Mouse (Mus musculus): Measurements from ENCODE around the gene Nlgn1. TPM values are rescaled to one million over a fixed set of nuclear protein-coding genes. Genes with fewer than 3 reads are reported as not detected.

The Nlgn1 gene
- polyA plus RNA-seq, 1 experiment from 2014 or later = 0.48 TPM

DNA sequence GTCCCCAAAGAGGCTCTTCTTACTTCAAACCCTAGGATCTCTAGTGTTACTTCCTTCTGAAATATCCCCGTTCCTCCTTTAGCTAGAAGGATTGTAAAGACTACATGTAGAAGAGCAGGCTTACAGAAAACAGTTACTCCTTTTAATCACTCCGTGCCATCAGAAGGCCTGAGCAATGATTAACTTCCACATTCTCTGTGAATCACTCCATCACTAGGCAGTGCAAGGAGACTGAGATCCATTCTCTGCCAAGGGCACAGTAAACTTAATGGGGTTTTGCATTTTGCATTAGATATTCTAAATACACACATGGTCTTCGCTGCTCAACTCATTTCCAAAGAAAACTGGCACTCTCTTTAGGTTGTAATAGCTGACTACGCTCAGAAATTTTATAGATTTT lies 2.2 kb downstream of the Nlgn1 start:
- Histone ChIP-seq H3K4me2 (ENCODE audit: low read depth, severe bottlenecking) (no peak overlapping the region), H3K4me3 (ENCODE audit: low read depth, low read length) (no peak overlapping the region), H3K4me1 (ENCODE audit: control insufficient read depth, insufficient read depth, low read length) (no peaks in the 10 kb centered on the region), H3K36me3 (ENCODE audit: control insufficient read depth, insufficient read depth, low read length) (no peaks in the 10 kb centered on the region), H3K9ac (ENCODE audit: low read length) (no peak overlapping the region), H3K27me3 (ENCODE audit: control insufficient read depth, insufficient read depth, low read length) (peaks cover 21% of the 10 kb centered on the region), H3K27ac (replicated peaks; ENCODE audit: low read depth, low read length) (no peak overlapping the region), H3K9me3 (ENCODE audit: control insufficient read depth, low read length) (no peaks in the 10 kb centered on the region)
- ATAC-seq (ENCODE audit: insufficient number of reproducible peaks, low FRiP score, low TSS enrichment, low read depth) (no peak), DNase-seq (ENCODE audit: low spot score) (no peak)
- WGBS = 75% methylated on average over 4 of the region's 4 CpGs

DNA sequence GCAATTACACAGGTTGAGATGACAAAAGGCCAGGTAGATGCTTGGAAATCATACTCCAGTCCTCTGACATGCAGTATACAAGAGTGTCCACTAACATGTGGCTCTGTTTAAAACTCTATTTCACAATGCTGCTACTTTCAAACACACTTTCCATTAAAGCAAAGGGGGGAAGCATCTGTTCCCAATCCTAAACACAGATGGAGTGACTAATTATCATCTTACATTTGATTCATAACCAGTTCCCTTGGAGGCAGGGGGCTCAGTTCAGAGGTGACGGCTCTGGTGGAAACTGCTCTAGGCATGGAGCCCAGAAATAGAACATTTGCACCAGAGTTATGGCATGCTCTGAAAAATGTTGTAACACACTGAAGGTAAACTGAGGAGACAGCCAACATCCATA lies 7.8 kb downstream of the Nlgn1 start:
- Histone ChIP-seq H3K4me3 (ENCODE audit: low read depth, low read length) (no peak overlapping the region), H3K36me3 (ENCODE audit: control insufficient read depth, insufficient read depth, low read length) (no peaks in the 10 kb centered on the region), H3K4me2 (ENCODE audit: low read depth, severe bottlenecking) (no peak overlapping the region), H3K9me3 (ENCODE audit: control insufficient read depth, low read length) (no peaks in the 10 kb centered on the region), H3K27me3 (ENCODE audit: control insufficient read depth, insufficient read depth, low read length) (no peaks in the 10 kb centered on the region), H3K27ac (replicated peaks; ENCODE audit: low read depth, low read length) (no peak overlapping the region), H3K4me1 (ENCODE audit: control insufficient read depth, insufficient read depth, low read length) (no peaks in the 10 kb centered on the region), H3K9ac (ENCODE audit: low read length) (no peak overlapping the region)
- DNase-seq (ENCODE audit: low spot score) = peak; percentile 35
- peak; percentile 79; the same call in 1 of the 2 replicates for ATAC-seq (ENCODE audit: insufficient number of reproducible peaks, low FRiP score, low TSS enrichment, low read depth)
- 20% methylated on average over 1 of the region's 1 CpGs for WGBS

DNA sequence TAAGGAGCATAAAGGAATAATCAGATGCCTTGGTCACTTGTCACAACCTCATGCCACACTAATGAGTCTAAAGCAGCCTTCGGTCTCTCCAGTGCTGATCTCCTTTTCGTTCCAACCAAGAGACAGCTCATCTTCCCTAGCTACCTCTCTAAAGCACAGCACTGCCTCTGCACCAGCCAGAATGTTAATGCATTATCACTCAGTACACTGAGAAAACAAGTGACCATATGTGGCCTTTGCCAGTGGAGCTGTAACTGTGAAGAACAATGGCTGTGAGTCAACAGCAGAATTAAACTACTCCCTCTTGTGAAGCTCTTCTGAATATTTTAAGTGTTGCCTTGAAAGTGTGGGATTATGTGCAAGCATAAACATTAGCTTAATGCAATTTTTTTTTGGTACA lies 14.9 kb downstream of the Nlgn1 start:
- 89% methylated on average over 2 of the region's 2 CpGs for WGBS
- ATAC-seq (ENCODE audit: insufficient number of reproducible peaks, low FRiP score, low TSS enrichment, low read depth) = no peak
- Histone ChIP-seq H3K9ac (ENCODE audit: low read length) (no peak overlapping the region), H3K9me3 (ENCODE audit: control insufficient read depth, low read length) (no peaks in the 10 kb centered on the region), H3K4me3 (ENCODE audit: low read depth, low read length) (no peak overlapping the region), H3K4me1 (ENCODE audit: control insufficient read depth, insufficient read depth, low read length) (no peaks in the 10 kb centered on the region), H3K27me3 (ENCODE audit: control insufficient read depth, insufficient read depth, low read length) (no peaks in the 10 kb centered on the region), H3K4me2 (ENCODE audit: low read depth, severe bottlenecking) (no peak overlapping the region), H3K27ac (replicated peaks; ENCODE audit: low read depth, low read length) (no peak overlapping the region), H3K36me3 (ENCODE audit: control insufficient read depth, insufficient read depth, low read length) (no peaks in the 10 kb centered on the region)
- DNase-seq (ENCODE audit: low spot score) = no peak

DNA sequence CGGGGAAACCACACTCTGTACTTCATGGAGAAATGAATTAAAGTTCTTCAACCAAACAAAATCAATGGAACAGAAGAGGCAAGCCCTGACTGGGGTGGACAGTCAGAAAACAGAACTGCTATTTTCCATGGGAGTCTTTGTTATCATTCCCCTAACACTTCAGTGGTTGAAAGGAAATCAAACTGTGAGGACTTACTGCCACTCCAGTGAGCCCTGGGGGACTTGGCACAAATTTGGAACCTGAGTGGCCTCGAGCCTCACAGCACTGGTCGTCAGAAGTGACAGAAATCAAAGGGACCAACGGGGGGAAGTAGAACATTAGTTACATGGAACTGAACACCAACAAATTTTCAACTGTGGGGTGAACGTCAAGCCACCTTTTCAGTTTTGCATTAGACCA lies 34.4 kb downstream of the Nlgn1 start:
- whole genome bisulfite sequencing = 64% methylated on average over 5 of the region's 5 CpGs

DNA sequence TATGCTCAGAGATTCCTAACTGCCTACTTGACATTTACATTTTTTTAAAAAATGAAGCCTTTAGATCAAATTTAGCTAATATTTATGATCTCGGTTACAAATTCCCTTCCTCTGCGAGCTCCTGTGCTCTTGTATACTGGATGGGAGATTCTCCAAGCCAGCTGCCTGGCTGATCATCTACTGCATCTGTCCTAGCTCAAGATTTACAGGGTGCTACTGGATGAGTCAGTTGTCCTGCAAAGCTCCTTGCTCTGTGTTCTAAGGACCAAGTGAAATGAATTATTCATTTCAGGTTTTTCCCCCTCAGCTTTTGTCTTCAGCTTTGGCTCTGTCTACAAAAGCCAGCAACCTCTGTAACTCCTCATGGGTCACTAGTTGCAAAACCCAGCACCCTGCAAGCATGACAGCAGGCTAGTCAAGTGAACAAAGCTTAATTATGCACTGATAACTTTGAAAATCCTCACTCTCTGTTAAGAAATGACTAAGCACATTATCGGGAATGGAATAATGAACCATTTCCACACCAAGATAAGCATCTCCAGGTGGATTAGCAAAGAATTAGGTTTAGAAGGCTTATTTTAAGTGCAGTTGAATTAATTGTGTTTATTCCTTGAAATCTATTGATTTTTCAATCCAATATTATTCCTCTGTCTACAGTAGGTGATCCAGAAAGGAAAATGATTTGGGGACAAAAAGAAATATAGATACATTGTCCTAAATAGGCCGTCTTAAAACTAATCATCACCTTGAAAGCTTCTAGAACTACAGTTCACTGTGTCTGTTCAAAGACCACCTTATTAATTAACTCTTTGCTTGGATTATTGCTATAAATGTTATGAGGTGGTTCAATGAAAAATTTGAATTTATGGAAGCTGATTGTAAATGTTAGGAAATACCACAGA lies 61.1 kb downstream of the Nlgn1 start:
- Histone ChIP-seq H3K4me1 (ENCODE audit: control insufficient read depth, insufficient read depth, low read length) (no peaks in the 10 kb centered on the region), H3K27ac (replicated peaks; ENCODE audit: low read depth, low read length) (no peak overlapping the region), H3K36me3 (ENCODE audit: control insufficient read depth, insufficient read depth, low read length) (no peaks in the 10 kb centered on the region), H3K9ac (ENCODE audit: low read length) (no peak overlapping the region), H3K9me3 (ENCODE audit: control insufficient read depth, low read length) (no peaks in the 10 kb centered on the region), H3K4me3 (ENCODE audit: low read depth, low read length) (no peak overlapping the region), H3K27me3 (ENCODE audit: control insufficient read depth, insufficient read depth, low read length) (no peaks in the 10 kb centered on the region), H3K4me2 (ENCODE audit: low read depth, severe bottlenecking) (no peak overlapping the region)
- no peak for ATAC-seq (ENCODE audit: insufficient number of reproducible peaks, low FRiP score, low TSS enrichment, low read depth)
- WGBS = 66% methylated on average over 4 of the region's 4 CpGs
- no peak for DNase-seq (ENCODE audit: low spot score)

More for the DNA sequence above, 34.4 kb downstream of the Nlgn1 start:
- Histone ChIP-seq H3K9ac (ENCODE audit: low read length) (no peak overlapping the region), H3K9me3 (ENCODE audit: control insufficient read depth, low read length) (no peaks in the 10 kb centered on the region), H3K36me3 (ENCODE audit: control insufficient read depth, insufficient read depth, low read length) (no peaks in the 10 kb centered on the region), H3K27me3 (ENCODE audit: control insufficient read depth, insufficient read depth, low read length) (no peaks in the 10 kb centered on the region), H3K27ac (replicated peaks; ENCODE audit: low read depth, low read length) (no peak overlapping the region), H3K4me2 (ENCODE audit: low read depth, severe bottlenecking) (no peak overlapping the region), H3K4me1 (ENCODE audit: control insufficient read depth, insufficient read depth, low read length) (no peaks in the 10 kb centered on the region), H3K4me3 (ENCODE audit: low read depth, low read length) (no peak overlapping the region)
- ATAC-seq (ENCODE audit: insufficient number of reproducible peaks, low FRiP score, low TSS enrichment, low read depth) (no peak), DNase-seq (ENCODE audit: low spot score) (no peak)

DNA sequence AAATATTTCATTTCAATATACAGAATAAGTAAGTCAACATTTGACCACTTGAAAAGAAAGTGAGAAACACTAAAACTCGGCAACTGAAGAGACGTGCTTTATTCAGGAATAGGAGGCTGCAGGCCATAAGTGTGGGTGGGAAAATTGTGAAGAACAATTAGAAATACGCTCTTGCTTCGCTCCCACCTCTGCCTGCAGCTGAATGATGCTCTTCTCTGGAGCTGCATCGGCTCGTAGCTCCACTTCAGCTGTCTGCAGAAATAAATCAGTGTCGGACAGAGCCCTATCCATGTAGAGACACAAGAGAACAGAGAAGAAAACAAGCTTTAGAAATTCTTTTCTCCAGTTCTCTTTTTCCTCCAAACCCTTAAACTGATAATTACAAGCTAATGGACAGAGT lies 85.7 kb downstream of the Nlgn1 start:
- H3K9me3 ChIP-seq (ENCODE audit: control insufficient read depth, low read length) = no peaks in the 10 kb centered on the region
- H3K27me3 ChIP-seq (ENCODE audit: control insufficient read depth, insufficient read depth, low read length) = no peaks in the 10 kb centered on the region
- no peaks in the 10 kb centered on the region for H3K4me1 ChIP-seq (ENCODE audit: control insufficient read depth, insufficient read depth, low read length)
- WGBS = 83% methylated on average over 7 of the region's 7 CpGs
- H3K4me3 ChIP-seq (ENCODE audit: low read depth, low read length) = no peak overlapping the region
- no peak overlapping the region for H3K4me2 ChIP-seq (ENCODE audit: low read depth, severe bottlenecking)
- H3K27ac ChIP-seq (replicated peaks; ENCODE audit: low read depth, low read length) = no peak overlapping the region
- DNase-seq (ENCODE audit: low spot score) (no peak), ATAC-seq (ENCODE audit: insufficient number of reproducible peaks, low FRiP score, low TSS enrichment, low read depth) (no peak)
- H3K36me3 ChIP-seq (ENCODE audit: control insufficient read depth, insufficient read depth, low read length) = no peaks in the 10 kb centered on the region
- no peak overlapping the region for H3K9ac ChIP-seq (ENCODE audit: low read length)

DNA sequence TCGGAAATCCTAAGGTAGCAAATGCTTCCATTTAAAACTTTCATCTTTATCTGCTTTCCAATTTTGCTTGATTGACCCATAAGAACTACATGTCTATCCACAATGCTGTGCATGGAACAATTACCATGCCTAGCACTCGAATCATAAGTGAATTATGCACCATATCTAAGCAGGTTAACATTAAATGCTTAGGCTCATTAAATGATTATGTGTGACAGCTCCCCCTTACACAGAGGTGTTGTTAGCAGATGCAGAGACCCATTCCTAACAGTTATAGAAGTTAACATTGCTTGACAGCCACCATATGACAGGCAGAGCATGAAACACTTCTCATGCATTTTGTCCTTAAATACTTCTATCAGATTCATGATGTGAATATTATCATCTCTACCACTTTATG lies 89.0 kb downstream of the Nlgn1 start:
- ATAC-seq (ENCODE audit: insufficient number of reproducible peaks, low FRiP score, low TSS enrichment, low read depth) = no peak
- no peak overlapping the region for H3K4me2 ChIP-seq (ENCODE audit: low read depth, severe bottlenecking)
- WGBS = 73% methylated on average over 2 of the region's 2 CpGs
- no peak overlapping the region for H3K4me3 ChIP-seq (ENCODE audit: low read depth, low read length)
- H3K9ac ChIP-seq (ENCODE audit: low read length) = no peak overlapping the region
- no peaks in the 10 kb centered on the region for H3K36me3 ChIP-seq (ENCODE audit: control insufficient read depth, insufficient read depth, low read length)
- no peaks in the 10 kb centered on the region for H3K4me1 ChIP-seq (ENCODE audit: control insufficient read depth, insufficient read depth, low read length)
- no peaks in the 10 kb centered on the region for H3K9me3 ChIP-seq (ENCODE audit: control insufficient read depth, low read length)
- no peaks in the 10 kb centered on the region for H3K27me3 ChIP-seq (ENCODE audit: control insufficient read depth, insufficient read depth, low read length)
- no peak overlapping the region for H3K27ac ChIP-seq (replicated peaks; ENCODE audit: low read depth, low read length)
- no peak for DNase-seq (ENCODE audit: low spot score)

DNA sequence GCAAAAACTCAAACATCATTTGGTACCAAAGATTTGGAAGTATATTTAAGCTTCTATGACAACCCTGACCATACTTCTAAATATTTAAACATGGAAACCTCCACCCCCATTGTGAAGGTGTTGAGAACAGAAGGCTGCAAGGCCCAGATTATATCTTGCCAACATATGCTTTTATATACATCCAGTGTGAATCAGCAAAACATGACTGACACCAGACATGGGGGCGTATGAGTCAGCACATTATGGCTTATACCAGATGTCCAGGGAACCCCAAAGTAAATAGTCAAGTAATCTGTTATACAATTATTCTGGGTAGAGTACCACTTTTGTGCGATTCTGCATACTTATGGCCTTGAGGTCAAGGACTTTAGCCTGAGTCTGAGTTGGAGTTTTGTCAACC lies 102.3 kb downstream of the Nlgn1 start:
- Histone ChIP-seq H3K4me1 (ENCODE audit: control insufficient read depth, insufficient read depth, low read length) (no peaks in the 10 kb centered on the region), H3K4me2 (ENCODE audit: low read depth, severe bottlenecking) (no peak overlapping the region), H3K27ac (replicated peaks; ENCODE audit: low read depth, low read length) (no peak overlapping the region), H3K36me3 (ENCODE audit: control insufficient read depth, insufficient read depth, low read length) (no peaks in the 10 kb centered on the region), H3K9ac (ENCODE audit: low read length) (no peak overlapping the region), H3K4me3 (ENCODE audit: low read depth, low read length) (no peak overlapping the region), H3K27me3 (ENCODE audit: control insufficient read depth, insufficient read depth, low read length) (no peaks in the 10 kb centered on the region), H3K9me3 (ENCODE audit: control insufficient read depth, low read length) (no peaks in the 10 kb centered on the region)
- WGBS = 97% methylated on average over 2 of the region's 2 CpGs
- no peak for DNase-seq (ENCODE audit: low spot score)
- ATAC-seq (ENCODE audit: insufficient number of reproducible peaks, low FRiP score, low TSS enrichment, low read depth) = no peak

DNA sequence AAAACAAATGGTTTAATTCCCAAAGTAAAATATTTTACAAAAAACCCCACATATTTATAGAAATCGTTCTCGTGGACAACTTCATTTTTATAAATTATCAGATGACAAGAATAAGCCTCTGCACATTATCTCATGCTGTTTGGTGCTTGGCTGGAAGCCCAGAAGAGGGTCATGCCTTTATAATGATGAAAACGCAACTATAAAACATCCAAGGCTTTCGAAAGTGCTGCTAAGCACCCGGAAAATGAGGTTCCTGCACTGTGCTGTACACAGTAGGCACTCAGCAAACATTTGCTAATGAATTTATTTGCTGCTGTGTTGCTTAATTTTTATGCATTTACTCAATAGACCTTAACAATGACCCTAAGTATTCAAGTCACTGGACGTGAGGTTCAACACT lies 103.4 kb downstream of the Nlgn1 start:
- H3K4me3 ChIP-seq (ENCODE audit: low read depth, low read length) = no peak overlapping the region
- H3K27ac ChIP-seq (replicated peaks; ENCODE audit: low read depth, low read length) = no peak overlapping the region
- no peaks in the 10 kb centered on the region for H3K9me3 ChIP-seq (ENCODE audit: control insufficient read depth, low read length)
- H3K4me2 ChIP-seq (ENCODE audit: low read depth, severe bottlenecking) = no peak overlapping the region
- no peaks in the 10 kb centered on the region for H3K36me3 ChIP-seq (ENCODE audit: control insufficient read depth, insufficient read depth, low read length)
- ATAC-seq (ENCODE audit: insufficient number of reproducible peaks, low FRiP score, low TSS enrichment, low read depth) (no peak), DNase-seq (ENCODE audit: low spot score) (no peak)
- no peaks in the 10 kb centered on the region for H3K4me1 ChIP-seq (ENCODE audit: control insufficient read depth, insufficient read depth, low read length)
- no peaks in the 10 kb centered on the region for H3K27me3 ChIP-seq (ENCODE audit: control insufficient read depth, insufficient read depth, low read length)
- no peak overlapping the region for H3K9ac ChIP-seq (ENCODE audit: low read length)
- 80% methylated on average over 6 of the region's 6 CpGs for WGBS

Data from limb, embryonic 11.5 days (tissue).